Mouse (Mus musculus): ENCODE data around the gene Dock2. TPM values are rescaled to one million over a fixed set of nuclear protein-coding genes. Genes with fewer than 3 reads are reported as not detected.

Gene Dock2
- polyA plus RNA-seq, 1 experiment from 2014 or later, result 2.1 TPM

GRCm38 (mm10) chr11:34392105-34392504 is 391.6 kb downstream of the Dock2 start:
- H3K36me3 ChIP-seq, result no peaks in the 10 kb centered on the region
- WGBS, result 56% methylated on average over 4 of the region's 4 CpGs
- H3K27me3 ChIP-seq, result no peaks in the 10 kb centered on the region
- no peak for ATAC-seq (ENCODE audit: insufficient number of reproducible peaks, low FRiP score, low TSS enrichment, low read depth)
- H3K4me2 ChIP-seq (replicated peaks), result no peak overlapping the region
- no peaks in the 10 kb centered on the region for H3K4me1 ChIP-seq
- no peak overlapping the region for H3K4me3 ChIP-seq (replicated peaks)
- no peak overlapping the region for H3K9ac ChIP-seq
- H3K9me3 ChIP-seq (replicated peaks), result no peaks in the 10 kb centered on the region
- H3K27ac ChIP-seq (replicated peaks), result no peak overlapping the region

DNA sequence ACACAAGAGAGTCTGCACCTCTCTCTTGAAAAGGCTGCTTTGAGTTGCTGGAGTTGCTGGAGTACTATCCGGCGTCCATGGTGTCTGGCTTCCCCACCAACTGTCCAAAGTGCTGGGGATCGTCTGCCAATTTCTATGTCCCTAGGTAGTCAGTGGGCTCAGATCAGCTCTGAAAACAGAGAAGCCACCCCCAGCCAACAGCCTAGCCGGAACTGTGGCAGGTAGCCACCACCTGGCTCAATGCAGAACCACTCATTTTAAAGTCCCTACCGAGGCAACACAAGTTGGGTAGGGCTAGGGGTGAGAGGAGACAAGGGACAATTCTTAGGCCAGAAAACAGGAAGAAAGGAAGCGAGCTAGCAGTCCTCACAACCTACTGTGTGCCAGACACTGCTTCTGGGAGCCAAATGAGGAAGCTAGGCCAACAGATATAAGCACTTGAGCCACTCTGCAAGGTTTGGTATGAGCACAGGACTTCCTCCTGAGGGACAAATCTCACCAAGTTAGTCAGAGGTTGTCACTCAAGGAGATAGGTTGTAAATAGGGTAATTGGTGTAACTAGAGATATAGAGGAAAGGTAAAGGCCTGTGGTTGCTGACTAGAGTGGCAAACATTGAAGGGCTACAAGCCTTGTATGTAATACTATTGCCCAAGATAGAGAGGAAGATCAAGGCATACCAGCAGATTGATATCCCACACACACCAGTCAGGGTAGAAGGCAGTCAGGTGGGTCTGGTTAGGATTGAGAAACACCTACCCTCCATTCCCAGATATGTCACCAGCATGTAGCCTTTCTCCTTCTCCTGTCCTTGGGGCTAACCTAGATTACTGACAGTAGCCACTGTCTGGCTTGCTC is 394.2 kb downstream of the Dock2 start:
- 89% methylated on average over 6 of the region's 6 CpGs for WGBS
- Histone ChIP-seq H3K27me3 (no peaks in the 10 kb centered on the region), H3K4me1 (no peaks in the 10 kb centered on the region), H3K4me3 (replicated peaks) (no peak overlapping the region), H3K36me3 (no peaks in the 10 kb centered on the region), H3K27ac (replicated peaks) (no peak overlapping the region), H3K4me2 (replicated peaks) (no peak overlapping the region), H3K9me3 (replicated peaks) (no peaks in the 10 kb centered on the region), H3K9ac (no peak overlapping the region)
- no peak for ATAC-seq (ENCODE audit: insufficient number of reproducible peaks, low FRiP score, low TSS enrichment, low read depth)

- no peaks in the 10 kb centered on the region for H3K36me3 ChIP-seq
- no peaks in the 10 kb centered on the region for H3K9me3 ChIP-seq (replicated peaks)
- WGBS, result 31% methylated on average over 1 of the region's 1 CpGs
- no peak overlapping the region for H3K9ac ChIP-seq
- no peak overlapping the region for H3K4me3 ChIP-seq (replicated peaks)
- H3K4me2 ChIP-seq (replicated peaks), result no peak overlapping the region
- no peak overlapping the region for H3K27ac ChIP-seq (replicated peaks)
- no peaks in the 10 kb centered on the region for H3K4me1 ChIP-seq
- no peak for ATAC-seq (ENCODE audit: insufficient number of reproducible peaks, low FRiP score, low TSS enrichment, low read depth)
- no peaks in the 10 kb centered on the region for H3K27me3 ChIP-seq
These were observed 398.5 kb downstream of the Dock2 start for GRCm38 (mm10) chr11:34385001-34385688.

GRCm38 (mm10) chr11:34384178-34384577 is 399.5 kb downstream of the Dock2 start:
- H3K9me3 ChIP-seq (replicated peaks), result no peaks in the 10 kb centered on the region
- no peak overlapping the region for H3K4me3 ChIP-seq (replicated peaks)
- no peaks in the 10 kb centered on the region for H3K36me3 ChIP-seq
- no peak overlapping the region for H3K9ac ChIP-seq
- H3K27ac ChIP-seq (replicated peaks), result no peak overlapping the region
- 69% methylated on average over 4 of the region's 4 CpGs for WGBS
- no peak overlapping the region for H3K4me2 ChIP-seq (replicated peaks)
- H3K27me3 ChIP-seq, result no peaks in the 10 kb centered on the region
- no peak for ATAC-seq (ENCODE audit: insufficient number of reproducible peaks, low FRiP score, low TSS enrichment, low read depth)
- no peaks in the 10 kb centered on the region for H3K4me1 ChIP-seq

DNA sequence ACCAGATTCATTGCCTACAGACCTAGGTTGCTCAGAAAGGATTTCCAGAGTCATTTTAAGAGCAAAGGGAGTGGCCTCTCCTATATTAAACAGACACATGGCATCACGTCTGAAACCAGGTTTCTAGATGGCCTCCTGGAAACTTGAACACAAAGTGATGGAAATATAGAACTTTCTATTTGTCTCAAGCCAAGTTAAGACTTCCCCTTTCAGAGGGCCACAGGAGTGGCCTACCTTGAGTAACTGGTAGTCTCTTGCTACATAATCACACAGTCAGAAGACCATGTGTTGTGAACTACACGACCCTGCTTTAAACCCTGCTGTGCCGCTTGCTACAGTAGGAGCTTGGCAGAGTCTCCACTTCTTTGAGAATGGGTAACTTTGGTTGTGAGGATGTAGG is 400.2 kb downstream of the Dock2 start:
- H3K36me3 ChIP-seq, result no peaks in the 10 kb centered on the region
- H3K9me3 ChIP-seq (replicated peaks), result no peaks in the 10 kb centered on the region
- no peaks in the 10 kb centered on the region for H3K4me1 ChIP-seq
- H3K4me3 ChIP-seq (replicated peaks), result no peak overlapping the region
- H3K9ac ChIP-seq, result no peak overlapping the region
- WGBS, result 86% methylated on average over 3 of the region's 3 CpGs
- H3K27me3 ChIP-seq, result no peaks in the 10 kb centered on the region
- ATAC-seq (ENCODE audit: insufficient number of reproducible peaks, low FRiP score, low TSS enrichment, low read depth), result no peak
- H3K27ac ChIP-seq (replicated peaks), result no peak overlapping the region
- no peak overlapping the region for H3K4me2 ChIP-seq (replicated peaks)

DNA sequence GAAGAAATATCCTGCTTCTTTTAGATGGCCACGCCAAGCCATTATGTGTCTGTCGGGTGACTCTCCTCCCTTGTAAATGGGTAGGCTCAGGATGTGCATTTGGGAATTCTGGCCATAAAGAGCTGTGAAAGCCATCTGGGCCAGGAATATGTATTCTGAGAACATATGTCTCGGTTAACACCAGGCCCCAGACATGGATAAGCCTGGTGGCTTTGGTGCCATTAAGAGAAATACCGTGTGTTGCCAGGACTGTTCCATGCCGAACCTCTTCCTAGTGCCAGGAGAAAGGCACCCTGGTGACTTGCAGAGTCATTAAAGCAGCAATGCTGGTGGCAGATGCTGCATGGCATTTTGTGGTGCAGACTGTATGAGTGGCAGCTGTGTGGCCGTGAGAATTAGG is 406.0 kb downstream of the Dock2 start:
- no peak overlapping the region for H3K4me3 ChIP-seq (replicated peaks)
- H3K9me3 ChIP-seq (replicated peaks), result no peaks in the 10 kb centered on the region
- no peaks in the 10 kb centered on the region for H3K27me3 ChIP-seq
- no peaks in the 10 kb centered on the region for H3K36me3 ChIP-seq
- no peak overlapping the region for H3K9ac ChIP-seq
- H3K4me1 ChIP-seq, result no peaks in the 10 kb centered on the region
- no peak for ATAC-seq (ENCODE audit: insufficient number of reproducible peaks, low FRiP score, low TSS enrichment, low read depth)
- 78% methylated on average over 6 of the region's 6 CpGs for WGBS
- H3K27ac ChIP-seq (replicated peaks), result no peak overlapping the region
- H3K4me2 ChIP-seq (replicated peaks), result no peak overlapping the region

GRCm38 (mm10) chr11:34375557-34375956 is 408.1 kb downstream of the Dock2 start:
- Histone ChIP-seq H3K27me3 (no peaks in the 10 kb centered on the region), H3K4me3 (replicated peaks) (no peak overlapping the region), H3K9ac (no peak overlapping the region), H3K4me1 (no peaks in the 10 kb centered on the region), H3K4me2 (replicated peaks) (no peak overlapping the region), H3K27ac (replicated peaks) (no peak overlapping the region), H3K9me3 (replicated peaks) (no peaks in the 10 kb centered on the region), H3K36me3 (no peaks in the 10 kb centered on the region)
- 55% methylated on average over 1 of the region's 1 CpGs for WGBS
- ATAC-seq (ENCODE audit: insufficient number of reproducible peaks, low FRiP score, low TSS enrichment, low read depth), result no peak

GRCm38 (mm10) chr11:34372224-34372623 is 411.5 kb downstream of the Dock2 start:
- Histone ChIP-seq H3K27me3 (no peaks in the 10 kb centered on the region), H3K4me3 (replicated peaks) (no peak overlapping the region), H3K4me1 (no peaks in the 10 kb centered on the region), H3K9me3 (replicated peaks) (no peaks in the 10 kb centered on the region), H3K9ac (no peak overlapping the region), H3K27ac (replicated peaks) (no peak overlapping the region), H3K36me3 (no peaks in the 10 kb centered on the region), H3K4me2 (replicated peaks) (no peak overlapping the region)
- 69% methylated on average over 4 of the region's 4 CpGs for WGBS
- ATAC-seq (ENCODE audit: insufficient number of reproducible peaks, low FRiP score, low TSS enrichment, low read depth), result no peak

DNA sequence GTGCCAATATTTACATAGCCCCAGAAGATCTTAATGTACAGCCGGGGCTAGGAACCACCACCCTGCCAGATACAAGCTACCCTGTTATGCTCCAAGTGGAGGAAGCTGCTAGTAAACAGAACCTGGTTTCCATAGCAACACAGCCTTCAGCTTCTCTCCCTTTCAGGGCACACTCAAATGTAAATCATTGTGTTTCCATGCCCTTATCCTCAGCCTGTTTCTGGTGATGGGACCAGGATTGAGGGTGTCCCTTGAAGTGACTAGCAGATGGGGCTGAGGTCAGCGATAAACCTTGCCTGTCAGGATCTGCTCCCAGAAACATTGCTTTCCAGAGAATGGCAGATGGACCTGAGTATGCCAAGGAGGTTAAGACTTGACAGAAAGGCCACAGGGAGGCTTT is 427.6 kb downstream of the Dock2 start:
- Histone ChIP-seq H3K4me3 (replicated peaks) (no peak overlapping the region), H3K27ac (replicated peaks) (no peak overlapping the region), H3K9ac (no peak overlapping the region), H3K4me2 (replicated peaks) (no peak overlapping the region), H3K27me3 (no peaks in the 10 kb centered on the region), H3K9me3 (replicated peaks) (no peaks in the 10 kb centered on the region), H3K36me3 (no peaks in the 10 kb centered on the region), H3K4me1 (no peaks in the 10 kb centered on the region)
- no peak for ATAC-seq (ENCODE audit: insufficient number of reproducible peaks, low FRiP score, low TSS enrichment, low read depth)
- 42% methylated on average over 2 of the region's 2 CpGs for WGBS

DNA sequence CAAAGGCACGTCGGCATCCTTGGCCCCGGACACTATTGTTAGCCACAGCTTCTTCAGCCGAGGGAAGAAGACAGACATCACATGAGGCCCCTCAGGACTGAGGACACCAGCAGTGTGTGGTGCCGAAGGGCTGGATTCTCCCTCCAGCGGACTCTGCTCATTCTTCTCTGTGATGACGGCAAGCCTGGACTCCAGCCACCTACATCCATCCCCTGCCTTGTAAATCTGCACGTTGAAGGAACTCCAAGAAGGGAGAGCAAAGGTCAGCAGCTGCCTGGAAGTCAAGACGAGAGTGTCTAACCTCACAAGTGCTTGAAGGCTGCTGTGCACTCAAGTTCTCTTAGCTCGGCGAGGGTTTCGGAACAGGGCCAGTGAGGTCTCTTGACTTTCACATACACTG is 428.3 kb downstream of the Dock2 start:
- Histone ChIP-seq H3K9ac (no peak overlapping the region), H3K27ac (replicated peaks) (no peak overlapping the region), H3K4me2 (replicated peaks) (no peak overlapping the region), H3K36me3 (no peaks in the 10 kb centered on the region), H3K4me3 (replicated peaks) (no peak overlapping the region), H3K4me1 (no peaks in the 10 kb centered on the region), H3K9me3 (replicated peaks) (no peaks in the 10 kb centered on the region), H3K27me3 (no peaks in the 10 kb centered on the region)
- ATAC-seq (ENCODE audit: insufficient number of reproducible peaks, low FRiP score, low TSS enrichment, low read depth), result no peak
- 78% methylated on average over 12 of the region's 12 CpGs for WGBS

GRCm38 (mm10) chr11:34349453-34350056 is 434.1 kb downstream of the Dock2 start:
- Histone ChIP-seq H3K36me3 (no peaks in the 10 kb centered on the region), H3K4me1 (peaks cover 23% of the 10 kb centered on the region), H3K9ac (no peak overlapping the region), H3K27me3 (no peaks in the 10 kb centered on the region), H3K4me2 (replicated peaks) (no peak overlapping the region), H3K9me3 (replicated peaks) (no peaks in the 10 kb centered on the region), H3K4me3 (replicated peaks) (no peak overlapping the region), H3K27ac (replicated peaks) (0 out of 2 replicates have a peak overlapping the region, but pooled peaks have one; percentile 75)
- WGBS, result 48% methylated on average over 10 of the region's 10 CpGs
- no peak for ATAC-seq (ENCODE audit: insufficient number of reproducible peaks, low FRiP score, low TSS enrichment, low read depth)
